Mouse (Mus musculus) testis, adult 10 weeks (tissue): Measurements from ENCODE around the gene Pigb. TPM values are rescaled to one million over a fixed set of nuclear protein-coding genes. Genes with fewer than 3 reads are reported as not detected.

ENCODE experiments used
- polyA plus RNA-seq: library from polyadenylated mRNA; stranded (reverse); fragments of 350-450 nt; fragmentation: Illumina TruSeq; extraction: RNeasy Lipid Tissue Mini Kit (QIAGEN cat#74804); gene quantifications from one replicate; pipeline ENCODE4 v1.2.3, GENCODE M21; 2014; ENCODE audit warnings: low read depth, low replicate concordance

The Pigb gene
- 4.3 TPM for polyA plus RNA-seq

DNA sequence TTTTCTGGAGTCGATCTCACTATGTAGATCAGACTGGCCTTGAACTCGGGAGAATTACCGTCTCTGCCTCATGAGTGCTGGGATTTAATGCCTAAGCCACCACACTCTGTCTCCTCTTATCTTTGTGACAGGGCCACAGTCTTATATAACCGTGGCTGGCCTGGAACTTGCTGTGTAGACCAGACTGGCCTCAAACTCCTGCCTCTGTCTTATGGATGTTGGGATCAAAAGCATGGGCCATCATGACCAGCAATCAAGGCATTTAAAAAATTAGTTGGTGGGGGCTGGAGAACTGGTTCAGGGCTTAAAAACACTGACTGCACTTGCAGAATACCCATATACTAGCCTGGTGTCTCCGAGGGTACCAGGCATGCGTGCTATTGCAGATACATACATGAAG, at the start of gene Pigb:
TSS of gene Pigb (minus strand) at position 299 of the 400 bp plus-strand sequence.

GRCm38 (mm10) chr9:73044146-73045079, 4.2 kb upstream of the Pigb start, which contains the start of gene Rab27a:
Gene Rab27a (plus strand): TSS chr9:73044854.

GRCm38 (mm10) chr9:72985250-72986220, 54.6 kb downstream of the Pigb start, which contains the start of the genes Ccpg1os and Ccpg1:
Gene Ccpg1os (minus strand): TSS chr9:72985382.
Gene Ccpg1 (plus strand): TSS chr9:72985429.

DNA sequence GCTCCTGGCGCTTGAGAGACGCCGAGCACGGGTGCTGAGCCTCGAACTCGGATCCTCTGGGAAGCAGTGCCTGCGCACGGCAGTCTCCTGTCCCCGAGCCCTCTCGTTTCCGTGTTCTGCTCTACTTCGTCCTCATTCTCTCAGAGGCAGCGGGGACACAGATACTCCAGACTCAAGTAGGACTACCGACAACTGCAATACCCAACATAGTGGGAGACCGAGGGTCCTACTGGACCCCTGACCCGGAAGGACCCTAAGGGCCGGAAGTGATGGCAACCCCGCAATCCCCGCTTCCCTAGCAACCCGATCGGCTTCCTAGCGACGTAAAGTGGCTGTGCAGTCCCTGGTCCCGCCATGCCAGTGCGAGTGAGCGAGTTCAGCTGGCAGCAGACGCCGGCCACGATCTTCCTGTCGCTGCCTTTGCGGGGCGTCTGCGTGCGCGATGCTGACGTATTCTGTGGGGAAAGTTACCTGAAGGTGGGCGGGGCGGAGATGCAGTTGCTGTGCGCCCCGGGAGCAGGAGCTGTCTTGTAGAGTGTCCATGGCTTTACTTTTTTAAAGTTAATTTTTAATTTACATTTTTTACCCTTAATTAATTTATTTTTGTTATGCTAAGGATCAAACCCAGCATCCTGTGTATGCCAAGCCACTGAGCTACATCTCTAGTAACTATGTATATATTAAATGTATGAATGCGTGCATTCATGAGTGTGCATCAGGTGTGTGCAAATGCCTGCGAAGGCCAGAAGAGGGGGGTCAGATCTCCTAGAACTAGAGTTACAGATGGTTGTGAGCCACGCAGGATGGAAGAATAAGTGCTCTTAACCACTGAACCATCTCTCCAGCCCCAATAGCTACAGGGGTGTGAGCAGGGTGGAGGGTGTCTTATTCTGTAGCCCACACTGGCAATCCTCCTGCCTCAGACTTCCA, 81.4 kb downstream of the Pigb start, which contains the start of the genes Dyx1c1 and Gm44503:
TSS of gene Dyx1c1 (plus strand) at position 265 of the 930 bp plus-strand sequence.
TSS of gene Gm44503 (plus strand) at position 332 of the 930 bp plus-strand sequence.

Other genes with a start within 250 kb of the Pigb start
- 0.38 TPM for gene Prtg, start 233.5 kb downstream of the Pigb start, polyA plus RNA-seq
- 1.5 TPM for gene Pygo1, start 114.7 kb downstream of the Pigb start, polyA plus RNA-seq
- 44.3 TPM for gene Dyx1c1, start 81.6 kb downstream of the Pigb start, polyA plus RNA-seq
- gene Gm44503, start 81.5 kb downstream of the Pigb start, polyA plus RNA-seq, result not detected
- 235 TPM for gene Ccpg1os, start 55.0 kb downstream of the Pigb start, polyA plus RNA-seq
- 142 TPM for gene Ccpg1, start 54.9 kb downstream of the Pigb start, polyA plus RNA-seq
- 22.6 TPM for gene Rab27a, start 4.5 kb upstream of the Pigb start, polyA plus RNA-seq
- 0.22 TPM for gene Khdc3, start 61.5 kb upstream of the Pigb start, polyA plus RNA-seq
- not detected for gene Gm20509, start 62.1 kb upstream of the Pigb start, polyA plus RNA-seq
- gene Rsl24d1, start 73.0 kb upstream of the Pigb start, polyA plus RNA-seq, result 47.3 TPM